Mouse (Mus musculus) E14TG2a.4 (cell line): Measurements from ENCODE around the gene Gm5485.

Experiments
- CTCF ChIP-seq: conservative IDR thresholded peaks from 2 replicates; pipeline ENCODE4 v1.5.1; 2014; ENCODE audit warnings: low read length
- NANOG ChIP-seq: IDR thresholded peaks from 2 replicates; pipeline ENCODE4 v1.6.1; 2014; ENCODE audit warnings: borderline replicate concordance, low read length, mixed read lengths

- TF ChIP-seq CTCF (no peak), NANOG (no peak)
Observed at GRCm38 (mm10) chr16:48424069-48424468, 11.9 kb upstream of the Gm5485 start.
